Mouse (Mus musculus) small intestine, adult 2 months (tissue): ENCODE results near the gene Txnrd3.

Source experiments
- CTCF ChIP-seq: fragments of 200-500 bp; IDR thresholded peaks from 2 replicates; pipeline ENCODE4 v1.5.1; 2012; ENCODE audit warnings: low read depth, mild to moderate bottlenecking, control low read depth, inconsistent platforms, low read length, moderate library complexity, mixed read lengths; ENCODE audit not compliant: insufficient replicate concordance, insufficient read length; ENCODE audit errors: extremely low read depth
- POLR2A ChIP-seq: fragments of 200-500 bp; IDR thresholded peaks from 2 replicates; pipeline ENCODE4 v1.6.1; 2012; ENCODE audit warnings: low read depth, mild to moderate bottlenecking, control low read depth, inconsistent platforms, low read length, moderate library complexity

DNA sequence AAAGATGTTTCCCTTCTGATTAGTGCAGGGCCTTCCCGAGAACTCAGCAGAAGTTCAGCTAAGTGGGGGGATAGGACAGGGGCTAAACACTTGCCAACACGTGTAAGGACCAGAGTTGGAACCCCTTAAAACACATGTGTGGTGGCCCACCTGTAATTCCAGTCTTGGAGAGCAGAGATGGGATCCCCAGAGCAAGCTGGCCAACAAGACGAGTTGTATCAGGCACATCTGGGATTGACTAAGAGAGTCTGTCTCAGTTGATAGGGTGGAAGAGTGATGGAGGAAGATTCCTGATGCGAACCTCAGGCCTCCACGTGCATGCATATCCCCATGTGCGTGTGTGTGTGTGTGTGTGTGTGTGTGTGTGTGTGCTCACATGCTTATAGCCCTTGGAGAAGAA lies 27.6 kb downstream of the Txnrd3 start:
- TF ChIP-seq CTCF (no peak), POLR2A (no peak)
